Mouse (Mus musculus): ENCODE measurements around the gene Olfr1412.

Gene Olfr1412

GRCm38 (mm10) chr1:92585479-92585878 lies at the start of gene Olfr1412:
Olfr1412 (plus strand) TSS chr1:92585779.
- no peak for DNase-seq (ENCODE audit: low read depth in 1 of 2, low spot score in 2 of 2)

GRCm38 (mm10) chr1:92536972-92537371 lies 48.6 kb upstream of the Olfr1412 start:
- no peak for DNase-seq (ENCODE audit: low read depth in 1 of 2, low spot score in 2 of 2)

GRCm38 (mm10) chr1:92539071-92539470 lies 46.5 kb upstream of the Olfr1412 start:
- no peak for DNase-seq (ENCODE audit: low read depth in 1 of 2, low spot score in 2 of 2)

- no peak for DNase-seq (ENCODE audit: low read depth in 1 of 2, low spot score in 2 of 2)
Observed at GRCm38 (mm10) chr1:92545929-92546328, 39.6 kb upstream of the Olfr1412 start.

GRCm38 (mm10) chr1:92571022-92571421 lies 14.6 kb upstream of the Olfr1412 start, which contains the start of gene Olfr1413:
Olfr1413 (plus strand) TSS chr1:92571322.
- DNase-seq (ENCODE audit: low read depth in 1 of 2, low spot score in 2 of 2): no peak

- no peak for DNase-seq (ENCODE audit: low read depth in 1 of 2, low spot score in 2 of 2)
Observed at GRCm38 (mm10) chr1:92594111-92594510, 8.5 kb downstream of the Olfr1412 start, which contains the start of gene Olfr1411. Olfr1411 (plus strand) TSS chr1:92594411.

GRCm38 (mm10) chr1:92596019-92596418 lies 10.4 kb downstream of the Olfr1412 start:
- no peak for DNase-seq (ENCODE audit: low read depth in 1 of 2, low spot score in 2 of 2)

GRCm38 (mm10) chr1:92605482-92605881 lies 19.9 kb downstream of the Olfr1412 start, which contains the start of gene Olfr1410:
Olfr1410 (plus strand) TSS chr1:92605782.
- DNase-seq (ENCODE audit: low read depth in 1 of 2, low spot score in 2 of 2): no peak

- DNase-seq (ENCODE audit: low read depth in 1 of 2, low spot score in 2 of 2): no peak
Observed at GRCm38 (mm10) chr1:92607711-92608110, 22.1 kb downstream of the Olfr1412 start.

GRCm38 (mm10) chr1:92611008-92611407 lies 25.4 kb downstream of the Olfr1412 start:
- DNase-seq (ENCODE audit: low read depth in 1 of 2, low spot score in 2 of 2): no peak

GRCm38 (mm10) chr1:92613175-92613574 lies 27.6 kb downstream of the Olfr1412 start:
- DNase-seq (ENCODE audit: low read depth in 1 of 2, low spot score in 2 of 2): no peak

- no peak for DNase-seq (ENCODE audit: low read depth in 1 of 2, low spot score in 2 of 2)
Observed at GRCm38 (mm10) chr1:92614516-92614915, 28.9 kb downstream of the Olfr1412 start.

- no peak for DNase-seq (ENCODE audit: low read depth in 1 of 2, low spot score in 2 of 2)
Observed at GRCm38 (mm10) chr1:92616046-92616445, 30.5 kb downstream of the Olfr1412 start.

- DNase-seq (ENCODE audit: low read depth in 1 of 2, low spot score in 2 of 2): no peak
Observed at GRCm38 (mm10) chr1:92617488-92617887, 31.9 kb downstream of the Olfr1412 start, which contains the start of gene Olfr12. Olfr12 (plus strand) TSS chr1:92617788.

- DNase-seq (ENCODE audit: low read depth in 1 of 2, low spot score in 2 of 2): no peak
Observed at GRCm38 (mm10) chr1:92618360-92618759, 32.8 kb downstream of the Olfr1412 start.

GRCm38 (mm10) chr1:92628227-92628626 lies 42.6 kb downstream of the Olfr1412 start:
- no peak for DNase-seq (ENCODE audit: low read depth in 1 of 2, low spot score in 2 of 2)

GRCm38 (mm10) chr1:92632196-92632595 lies 46.6 kb downstream of the Olfr1412 start:
- DNase-seq (ENCODE audit: low read depth in 1 of 2, low spot score in 2 of 2): no peak

GRCm38 (mm10) chr1:92632948-92633347 lies 47.4 kb downstream of the Olfr1412 start:
- no peak for DNase-seq (ENCODE audit: low read depth in 1 of 2, low spot score in 2 of 2)

- no peak for DNase-seq (ENCODE audit: low read depth in 1 of 2, low spot score in 2 of 2)
Observed at GRCm38 (mm10) chr1:92633726-92634125, 48.1 kb downstream of the Olfr1412 start.

- DNase-seq (ENCODE audit: low read depth in 1 of 2, low spot score in 2 of 2): no peak
Observed at GRCm38 (mm10) chr1:92634569-92634968, 49.0 kb downstream of the Olfr1412 start.

GRCm38 (mm10) chr1:92634976-92635599 lies 49.5 kb downstream of the Olfr1412 start:
- DNase-seq (ENCODE audit: low read depth in 1 of 2, low spot score in 2 of 2): no peak

GRCm38 (mm10) chr1:92636015-92636414 lies 50.4 kb downstream of the Olfr1412 start:
- DNase-seq (ENCODE audit: low read depth in 1 of 2, low spot score in 2 of 2): no peak

- no peak for DNase-seq (ENCODE audit: low read depth in 1 of 2, low spot score in 2 of 2)
Observed at GRCm38 (mm10) chr1:92636676-92637075, 51.1 kb downstream of the Olfr1412 start.
